Mouse (Mus musculus) midbrain, embryonic 10.5 days (tissue): ENCODE results near the gene Spata32. TPM values are rescaled to one million over a fixed set of nuclear protein-coding genes. Genes with fewer than 3 reads are reported as not detected.

ENCODE experiments used
- DNase-seq: peaks from one replicate; pipeline ENCODE4 v3.0.0-alpha.2; 2017; ENCODE audit warnings: low spot score
- H3K27ac ChIP-seq: fragments of 300-500 bp; sonication (generic); replicated peaks from 2 replicates; pipeline ENCODE4 v1.5.1; 2016; ENCODE audit warnings: mild to moderate bottlenecking
- H3K27me3 ChIP-seq: fragments of 300-500 bp; sonication (generic); 2 replicates; pipeline ENCODE4 v1.6.1; 2016; ENCODE audit warnings: low read depth, mild to moderate bottlenecking; ENCODE audit not compliant: poor library complexity, severe bottlenecking
- H3K36me3 ChIP-seq: fragments of 300-500 bp; sonication (generic); 2 replicates; pipeline ENCODE4 v1.6.1; 2016; ENCODE audit warnings: mild to moderate bottlenecking, moderate library complexity
- H3K4me1 ChIP-seq: fragments of 300-500 bp; sonication (generic); 2 replicates; pipeline ENCODE4 v1.6.1; 2016
- H3K4me3 ChIP-seq: fragments of 300-500 bp; sonication (generic); 2 replicates; pipeline ENCODE4 v1.5.1; 2016; ENCODE audit warnings: mild to moderate bottlenecking, moderate library complexity
- H3K9me3 ChIP-seq: fragments of 300-500 bp; sonication (generic); replicated peaks from 2 replicates; pipeline ENCODE4 v1.6.1; 2016; ENCODE audit warnings: mild to moderate bottlenecking
- WGBS: fragments of 180-500 bp; shearing (Covaris S2); methylation state at CpG from one replicate; pipeline ENCODE4 v1.1.7; 2016; 5-methylcytosine and 5-hydroxymethylcytosine counted together
- polyA plus RNA-seq: library from polyadenylated mRNA; unstranded; fragments of >200 nt; fragmentation: Nextera tagmentation; extraction: Ambion mirVana; gene quantifications from 2 replicates; pipeline ENCODE4 v1.2.1, GENCODE M21; 2016

The Spata32 gene
- polyA plus RNA-seq, 1 experiment from 2014 or later = not detected

DNA sequence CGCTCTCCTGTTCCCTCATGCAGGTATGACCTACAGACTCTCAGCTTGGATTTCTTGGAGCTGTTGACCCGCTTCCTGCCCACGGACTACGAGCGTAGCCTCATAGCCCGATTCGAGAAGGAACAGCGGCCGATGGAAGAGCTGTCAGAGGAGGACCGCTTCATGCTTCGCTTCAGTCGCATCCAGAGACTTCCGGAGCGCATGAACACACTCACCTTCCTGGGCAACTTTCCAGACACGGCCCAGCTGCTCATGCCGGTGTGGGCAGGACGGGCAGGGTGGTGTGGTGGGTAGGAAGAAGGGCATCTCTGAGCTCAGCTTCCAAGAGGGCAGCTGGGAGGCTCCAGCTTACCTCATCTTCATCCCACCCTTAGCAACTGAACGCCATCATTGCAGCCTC is 23.0 kb downstream of the Spata32 start:
- Histone ChIP-seq H3K27me3 (peaks cover 100% of the 10 kb centered on the region), H3K36me3 (no peaks in the 10 kb centered on the region), H3K27ac (no peak overlapping the region), H3K4me3 (no peak overlapping the region), H3K9me3 (no peaks in the 10 kb centered on the region), H3K4me1 (peaks cover 33% of the 10 kb centered on the region)
- no peak for DNase-seq
- 90% methylated on average over 18 of the region's 18 CpGs for WGBS

DNA sequence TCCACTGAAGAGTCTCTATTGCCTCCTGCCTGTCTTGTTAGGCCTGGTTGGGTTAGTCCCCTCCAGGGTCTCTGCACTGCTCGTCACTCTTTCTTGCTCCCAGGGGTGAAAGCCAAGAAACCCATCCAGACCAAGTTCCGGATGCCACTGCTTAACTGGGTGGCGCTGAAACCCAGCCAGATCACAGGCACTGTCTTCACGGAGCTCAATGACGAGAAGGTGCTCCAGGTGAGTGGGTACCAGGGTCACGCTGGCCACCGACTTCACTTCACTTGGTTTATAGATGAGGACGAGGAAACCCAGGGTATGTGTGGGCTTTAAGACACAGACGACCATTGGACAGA is 24.4 kb downstream of the Spata32 start:
- Histone ChIP-seq H3K36me3 (no peaks in the 10 kb centered on the region), H3K4me3 (no peak overlapping the region), H3K9me3 (no peaks in the 10 kb centered on the region), H3K4me1 (peaks cover 23% of the 10 kb centered on the region), H3K27me3 (peaks cover 96% of the 10 kb centered on the region), H3K27ac (no peak overlapping the region)
- DNase-seq = no peak
- WGBS = 32% methylated on average over 9 of the region's 9 CpGs

DNA sequence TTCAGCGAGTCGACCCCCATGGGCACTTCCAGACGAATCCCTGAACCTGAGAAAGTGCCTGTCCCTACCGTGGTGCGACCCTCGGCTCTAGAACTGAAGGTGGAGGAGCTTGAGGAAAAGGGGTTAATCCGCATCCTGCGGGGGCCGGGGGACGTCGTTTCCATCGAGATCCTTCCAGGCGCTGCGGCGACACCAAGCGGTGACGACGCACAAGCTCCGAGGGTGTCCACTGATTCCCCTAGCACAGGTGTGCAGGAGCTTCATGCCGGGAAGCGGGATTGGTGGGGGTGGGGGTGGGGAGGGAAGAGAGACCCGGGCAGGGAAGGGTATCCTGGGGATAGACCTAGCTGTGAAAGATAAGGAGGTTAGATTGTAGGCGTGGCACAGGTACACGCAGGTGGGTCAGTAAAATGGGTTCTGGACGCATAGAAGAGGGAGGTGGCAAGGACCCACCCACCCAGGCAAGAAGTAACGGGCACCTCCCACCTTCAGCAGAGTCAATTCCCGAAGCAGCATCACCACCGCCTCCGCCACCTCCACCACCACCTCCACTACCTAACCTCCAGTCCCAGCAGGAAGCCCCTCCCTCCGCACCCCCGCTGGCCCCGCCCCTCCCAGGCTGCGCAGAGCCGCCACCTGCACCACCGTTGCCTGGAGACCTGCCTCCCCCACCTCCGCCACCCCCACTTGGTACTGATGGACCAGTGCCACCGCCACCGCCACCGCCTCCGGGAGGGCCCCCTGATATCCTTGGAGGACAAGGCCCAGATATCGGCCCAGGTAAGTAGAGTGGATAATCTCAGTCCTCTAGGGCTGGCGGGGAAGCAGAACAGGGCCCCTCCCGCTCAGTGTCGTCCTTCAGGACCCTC is 25.0 kb downstream of the Spata32 start:
- H3K4me1 ChIP-seq = peaks cover 17% of the 10 kb centered on the region
- H3K9me3 ChIP-seq = no peaks in the 10 kb centered on the region
- H3K27ac ChIP-seq = no peak overlapping the region
- peaks cover 90% of the 10 kb centered on the region for H3K27me3 ChIP-seq
- 5% methylated on average over 43 of the region's 44 CpGs for WGBS
- peak; percentile 46 for DNase-seq
- peak overlapping the region; percentile 43 for H3K4me3 ChIP-seq
- H3K36me3 ChIP-seq = no peaks in the 10 kb centered on the region

DNA sequence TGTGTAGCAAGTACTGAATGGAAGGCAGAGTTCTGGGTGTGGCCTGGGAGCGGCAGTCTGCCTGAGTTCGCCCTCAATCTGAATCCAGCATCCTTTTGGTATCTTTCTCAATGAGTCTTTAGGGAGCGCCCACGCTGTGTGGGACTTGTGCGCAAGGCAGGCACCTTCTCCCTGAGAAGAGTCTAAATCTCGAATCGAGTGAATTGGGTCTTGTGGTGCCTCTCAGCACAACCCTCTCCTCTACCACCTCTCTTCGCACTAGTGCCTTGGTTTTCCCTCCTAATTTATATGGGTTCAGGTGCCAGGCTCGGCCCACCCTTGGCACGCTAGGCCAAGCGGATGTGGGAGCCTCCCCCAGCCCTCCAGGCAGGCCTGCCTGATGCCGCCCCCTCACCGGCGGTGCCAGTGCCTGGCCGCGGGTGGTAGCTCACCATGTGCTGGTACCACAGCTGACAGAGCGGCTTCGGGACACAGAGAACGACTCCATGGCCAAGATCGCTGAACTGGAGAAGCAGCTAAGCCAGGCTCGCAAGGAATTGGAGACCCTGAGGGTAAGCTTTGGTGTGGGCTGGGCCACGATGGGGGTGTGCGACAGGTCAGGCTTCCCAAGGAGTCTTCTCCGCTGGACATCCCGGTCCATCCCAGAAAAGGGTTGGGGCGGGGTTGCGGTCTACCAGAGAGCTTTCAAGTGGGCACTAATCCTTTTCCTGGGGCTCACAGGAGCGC is 25.8 kb downstream of the Spata32 start:
- peak overlapping the region; percentile 43 for H3K4me3 ChIP-seq
- H3K4me1 ChIP-seq = peaks cover 14% of the 10 kb centered on the region
- H3K36me3 ChIP-seq = no peaks in the 10 kb centered on the region
- H3K27me3 ChIP-seq = peaks cover 82% of the 10 kb centered on the region
- no peak overlapping the region for H3K27ac ChIP-seq
- WGBS = 14% methylated on average over 28 of the region's 28 CpGs
- DNase-seq = no peak
- no peaks in the 10 kb centered on the region for H3K9me3 ChIP-seq

DNA sequence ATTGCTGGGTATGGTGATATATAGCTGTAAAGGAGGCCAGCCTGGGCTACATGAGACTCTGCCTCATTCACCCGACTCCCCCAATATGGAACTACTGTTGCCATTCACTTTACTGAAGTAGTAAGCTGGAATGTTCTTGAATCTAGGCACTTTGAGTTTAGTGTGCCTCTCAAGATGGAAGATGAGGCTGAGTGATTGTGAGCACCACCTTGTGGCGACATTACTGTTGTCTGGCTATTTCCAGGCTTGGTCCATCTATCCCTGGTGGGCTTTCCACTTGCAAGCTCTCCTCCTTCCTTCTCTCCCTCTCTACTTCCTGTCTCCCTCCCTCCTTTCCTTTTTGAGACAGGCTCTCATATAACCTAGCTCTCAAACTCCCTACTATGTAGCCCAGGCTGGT is 33.3 kb downstream of the Spata32 start:
- DNase-seq = peak; percentile 42
- WGBS = 32% methylated on average over 2 of the region's 2 CpGs
- Histone ChIP-seq H3K27me3 (peaks cover 10% of the 10 kb centered on the region), H3K9me3 (no peaks in the 10 kb centered on the region), H3K4me1 (no peaks in the 10 kb centered on the region), H3K27ac (no peak overlapping the region), H3K4me3 (no peak overlapping the region), H3K36me3 (no peaks in the 10 kb centered on the region)

DNA sequence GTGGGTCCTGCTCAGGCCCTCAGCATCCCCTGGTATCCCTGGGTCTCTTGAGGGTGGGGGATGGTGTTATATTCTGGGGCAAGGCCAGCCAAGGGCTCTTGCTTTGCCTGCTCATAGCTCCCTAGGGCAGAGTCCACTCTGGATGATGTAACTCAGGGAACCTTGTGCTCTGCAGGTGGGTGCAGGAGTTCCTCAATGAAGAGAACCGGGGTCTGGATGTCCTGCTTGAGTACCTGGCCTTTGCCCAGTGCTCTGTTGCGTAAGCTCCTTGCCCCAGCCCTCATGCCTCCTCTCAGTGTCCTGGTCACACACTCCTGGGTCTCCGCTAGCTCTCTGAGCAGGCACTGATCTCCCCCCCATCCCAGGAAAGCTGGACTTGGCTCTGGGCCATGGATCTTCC is 36.3 kb downstream of the Spata32 start:
- H3K9me3 ChIP-seq = no peaks in the 10 kb centered on the region
- WGBS = 76% methylated on average over 3 of the region's 3 CpGs
- H3K27ac ChIP-seq = no peak overlapping the region
- H3K4me3 ChIP-seq = no peak overlapping the region
- peaks cover 8% of the 10 kb centered on the region for H3K27me3 ChIP-seq
- no peaks in the 10 kb centered on the region for H3K4me1 ChIP-seq
- no peaks in the 10 kb centered on the region for H3K36me3 ChIP-seq
- no peak for DNase-seq

DNA sequence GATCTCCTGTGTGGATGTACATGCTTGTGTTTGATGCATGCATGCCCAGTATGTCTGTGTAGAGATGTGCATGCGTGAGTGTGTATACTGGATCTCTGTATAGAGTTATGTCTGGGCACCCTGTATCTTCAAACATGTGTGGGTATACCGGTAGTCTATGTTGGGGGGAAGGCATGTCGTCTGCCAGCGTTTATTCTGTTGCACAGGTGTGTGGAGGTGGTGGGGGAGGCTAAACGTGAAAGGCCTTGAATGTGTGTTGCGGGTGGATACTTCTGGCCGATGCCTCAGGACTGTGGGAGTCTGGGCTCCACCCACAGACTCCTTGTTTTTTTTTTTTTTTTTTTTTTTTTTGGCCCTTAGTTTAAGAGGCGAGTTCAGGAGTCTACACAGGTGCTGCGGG is 36.9 kb downstream of the Spata32 start:
- Histone ChIP-seq H3K9me3 (no peaks in the 10 kb centered on the region), H3K36me3 (no peaks in the 10 kb centered on the region), H3K4me3 (no peak overlapping the region), H3K27me3 (peaks cover 8% of the 10 kb centered on the region), H3K4me1 (no peaks in the 10 kb centered on the region), H3K27ac (no peak overlapping the region)
- 81% methylated on average over 9 of the region's 9 CpGs for WGBS
- no peak for DNase-seq

DNA sequence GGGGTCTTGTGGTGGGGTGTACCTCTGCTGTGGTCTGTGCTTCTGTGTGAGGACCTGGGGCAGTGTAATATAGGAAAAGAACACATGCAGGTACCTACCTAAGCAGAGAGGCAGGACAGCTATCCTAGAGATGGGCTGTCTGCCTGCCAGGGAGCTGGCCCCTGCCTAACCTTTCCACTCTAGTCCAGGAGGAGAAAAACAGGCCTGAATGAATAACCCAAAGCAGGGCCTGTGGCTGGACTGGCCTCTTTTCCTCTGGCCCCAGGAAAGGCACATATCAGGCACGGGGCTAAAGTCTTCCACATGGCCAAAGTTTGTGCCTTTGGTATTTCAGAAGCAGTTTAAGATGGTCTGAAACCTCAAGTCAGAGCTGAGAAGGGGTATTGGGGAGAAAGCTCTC is 37.8 kb downstream of the Spata32 start:
- DNase-seq = no peak
- H3K27me3 ChIP-seq = peaks cover 8% of the 10 kb centered on the region
- H3K4me3 ChIP-seq = no peak overlapping the region
- 81% methylated on average over 1 of the region's 1 CpGs for WGBS
- no peaks in the 10 kb centered on the region for H3K9me3 ChIP-seq
- H3K36me3 ChIP-seq = no peaks in the 10 kb centered on the region
- no peak overlapping the region for H3K27ac ChIP-seq
- no peaks in the 10 kb centered on the region for H3K4me1 ChIP-seq

DNA sequence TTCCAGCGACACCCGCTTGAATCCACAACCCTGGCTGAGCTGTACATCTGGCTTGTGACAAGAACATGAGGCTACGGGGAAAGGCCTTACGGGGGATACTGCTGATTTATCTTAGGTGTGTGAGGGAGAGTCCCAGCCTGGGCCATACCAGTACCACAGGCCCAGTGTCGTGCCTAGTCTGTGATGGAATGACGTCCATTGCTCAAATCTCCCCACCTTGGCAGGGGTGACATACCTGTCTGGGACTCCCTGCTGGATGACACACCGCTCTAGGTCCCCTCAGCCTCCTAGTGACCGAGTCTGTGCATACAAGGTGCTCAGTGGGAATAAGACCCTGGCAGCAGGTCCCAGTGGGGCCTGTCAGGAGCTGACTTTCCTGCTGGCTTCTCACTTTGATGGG is 39.5 kb downstream of the Spata32 start:
- WGBS = 85% methylated on average over 8 of the region's 8 CpGs
- Histone ChIP-seq H3K36me3 (no peaks in the 10 kb centered on the region), H3K9me3 (no peaks in the 10 kb centered on the region), H3K4me3 (no peak overlapping the region), H3K27me3 (peaks cover 22% of the 10 kb centered on the region), H3K4me1 (peaks cover 3% of the 10 kb centered on the region), H3K27ac (no peak overlapping the region)
- no peak for DNase-seq

DNA sequence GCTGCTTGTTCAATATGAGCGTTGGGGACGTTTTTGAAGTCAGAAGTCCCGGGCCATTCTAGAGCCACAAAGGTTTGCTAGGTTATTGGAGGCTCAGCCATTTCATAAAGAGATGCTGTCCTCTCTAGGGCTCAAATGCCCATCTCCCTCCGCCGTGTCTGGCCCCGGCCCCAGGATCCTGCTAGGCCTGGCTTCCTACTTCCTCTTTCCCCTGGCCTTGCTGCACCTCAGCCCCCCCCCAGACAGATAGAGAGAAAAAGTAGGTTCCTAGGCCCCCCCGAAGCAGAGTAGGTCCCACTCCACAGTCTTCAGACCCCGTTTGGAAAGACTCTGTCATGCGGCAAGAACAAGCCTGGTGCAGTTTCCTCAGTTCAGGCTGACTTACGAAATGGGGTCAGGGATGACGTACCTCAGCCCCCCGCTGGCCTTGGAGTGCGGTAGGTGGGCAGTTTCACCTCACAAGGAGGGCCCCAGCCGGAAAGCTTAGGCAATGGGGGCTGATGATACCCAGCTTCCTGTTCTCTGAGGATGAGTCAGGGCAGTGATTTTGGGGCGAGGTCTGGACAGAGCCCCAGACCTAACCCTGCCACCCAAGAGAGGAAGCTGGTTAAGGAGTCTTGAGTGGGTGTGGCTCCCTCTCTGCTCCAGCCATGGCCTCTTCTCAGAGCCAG is 40.3 kb downstream of the Spata32 start:
- H3K27ac ChIP-seq = no peak overlapping the region
- DNase-seq = no peak
- no peaks in the 10 kb centered on the region for H3K36me3 ChIP-seq
- H3K27me3 ChIP-seq = peaks cover 29% of the 10 kb centered on the region
- no peak overlapping the region for H3K4me3 ChIP-seq
- 83% methylated on average over 15 of the region's 15 CpGs for WGBS
- peaks cover 3% of the 10 kb centered on the region for H3K4me1 ChIP-seq
- H3K9me3 ChIP-seq = no peaks in the 10 kb centered on the region

DNA sequence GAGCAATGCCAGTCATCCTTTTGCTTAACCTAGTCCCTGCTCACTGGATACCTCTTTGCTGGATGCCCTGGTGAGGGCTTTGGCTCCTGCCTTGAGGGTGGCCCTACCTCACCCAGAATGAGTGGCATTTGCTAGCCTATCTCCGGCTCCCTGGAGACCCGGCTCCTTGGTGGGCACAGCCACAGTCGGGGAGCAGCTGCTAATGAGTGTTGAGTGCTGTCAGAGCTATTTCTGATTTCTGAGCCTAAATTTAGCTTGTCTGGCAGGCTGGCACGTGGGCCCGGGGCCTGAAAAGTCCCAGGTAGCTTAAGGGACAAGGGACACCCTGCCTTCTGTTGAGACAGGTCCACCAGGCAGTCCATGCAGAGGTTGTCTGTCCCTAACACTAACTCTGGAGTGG is 41.0 kb downstream of the Spata32 start:
- Histone ChIP-seq H3K36me3 (no peaks in the 10 kb centered on the region), H3K27ac (no peak overlapping the region), H3K4me1 (peaks cover 3% of the 10 kb centered on the region), H3K4me3 (no peak overlapping the region), H3K27me3 (peaks cover 34% of the 10 kb centered on the region), H3K9me3 (no peaks in the 10 kb centered on the region)
- 84% methylated on average over 5 of the region's 5 CpGs for WGBS
- DNase-seq = no peak

DNA sequence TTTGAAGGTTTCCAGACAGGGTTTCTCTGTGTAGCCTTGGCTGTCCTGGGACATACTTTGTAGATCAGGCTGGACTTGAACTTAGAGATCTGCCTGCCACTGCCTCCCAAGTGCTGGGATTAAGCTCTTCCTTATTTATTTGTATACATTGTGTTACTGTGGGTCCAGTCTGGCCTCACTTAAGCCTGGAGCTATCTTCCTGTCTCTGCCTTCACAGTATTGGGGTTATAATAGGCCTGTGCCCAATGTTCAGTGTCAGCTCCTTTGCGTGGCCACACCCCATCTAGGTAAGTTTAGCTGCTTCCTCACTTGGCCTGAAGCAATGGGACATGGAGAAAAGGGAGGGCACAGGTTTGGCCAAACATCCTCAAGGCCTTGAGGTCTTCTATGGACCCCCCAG is 41.7 kb downstream of the Spata32 start:
- H3K9me3 ChIP-seq = no peaks in the 10 kb centered on the region
- 93% methylated on average over 1 of the region's 1 CpGs for WGBS
- DNase-seq = no peak
- no peak overlapping the region for H3K4me3 ChIP-seq
- peaks cover 41% of the 10 kb centered on the region for H3K27me3 ChIP-seq
- H3K27ac ChIP-seq = no peak overlapping the region
- H3K36me3 ChIP-seq = no peaks in the 10 kb centered on the region
- H3K4me1 ChIP-seq = peaks cover 3% of the 10 kb centered on the region
